15 mouse cellular contexts compared by ENCODE assay signal in genomic region chr4:104067748-104068147, GRCm38 (mm10).
DNase-seq lines count a peak whose midpoint lies in the region; ATAC-seq and TF ChIP-seq lines count a peak whose summit lies in the region.
"Had no signal": no experiment of that assay in that cellular context is flagged by ENCODE, and none has a peak within 500 bp of the region (broad histone marks: within the 10 kb centered on the region; RNA-seq: fewer than 3 reads in every experiment).

No protein-coding gene starts in this region.

- 0 out of 2 replicates have a peak, but pooled peaks cover under 1% of the 10 kb centered on the region for H3K27me3 ChIP-seq in midbrain, embryonic 13.5 days
- no peaks in the 10 kb centered on the region for H3K27me3 ChIP-seq in midbrain, embryonic 16.5 days (ENCODE audit: control insufficient read depth, insufficient read depth, low read depth, low read length)
- H3K27me3 ChIP-seq: embryonic facial prominence, embryonic 13.5 days; limb, embryonic 13.5 days had no signal

- intact Hi-C loops in gastrocnemius, adult 2 months (cut with DNase I) = no loop called here
- intact Hi-C loops in left cerebral cortex, postnatal 25 days (cut with DNase I) = no loop called here

- WGBS in midbrain, embryonic 13.5 days = 45% methylated on average over 3 of the region's 3 CpGs
- 48% methylated on average over 3 of the region's 3 CpGs for whole genome bisulfite sequencing in midbrain, embryonic 16.5 days

- no peak overlapping the region for H3K9ac ChIP-seq in midbrain, embryonic 13.5 days (replicated peaks)
- H3K9ac ChIP-seq in midbrain, embryonic 16.5 days (ENCODE audit: low read depth, low read length) = no peak overlapping the region
- H3K9ac ChIP-seq: embryonic facial prominence, embryonic 13.5 days; limb, embryonic 13.5 days; lung, embryonic 14.5 days had no signal

- no peaks in the 10 kb centered on the region for H3K9me3 ChIP-seq in midbrain, embryonic 13.5 days
- H3K9me3 ChIP-seq in midbrain, embryonic 16.5 days (replicated peaks; ENCODE audit: control insufficient read depth, low read length, poor library complexity, severe bottlenecking) = no peaks in the 10 kb centered on the region
- H3K9me3 ChIP-seq: embryonic facial prominence, embryonic 13.5 days; limb, embryonic 13.5 days had no signal

- peaks cover 34% of the 10 kb centered on the region for H3K4me1 ChIP-seq in midbrain, embryonic 13.5 days (replicated peaks)
- no peaks in the 10 kb centered on the region; the same call in 1 of the 2 replicates for H3K4me1 ChIP-seq in midbrain, embryonic 16.5 days (ENCODE audit: control insufficient read depth, insufficient read depth, low read length)
- H3K4me1 ChIP-seq: embryonic facial prominence, embryonic 13.5 days had no signal

- H3K4me2 ChIP-seq in midbrain, embryonic 13.5 days (replicated peaks) = no peak overlapping the region
- H3K4me2 ChIP-seq in midbrain, embryonic 16.5 days (ENCODE audit: low read length) = no peak overlapping the region
- H3K4me2 ChIP-seq: embryonic facial prominence, embryonic 13.5 days; limb, embryonic 13.5 days; lung, embryonic 14.5 days had no signal

- no peaks in the 10 kb centered on the region for H3K36me3 ChIP-seq in midbrain, embryonic 13.5 days
- H3K36me3 ChIP-seq in midbrain, embryonic 16.5 days (ENCODE audit: control insufficient read depth, insufficient read depth, low read length) = no peaks in the 10 kb centered on the region
- H3K36me3 ChIP-seq: embryonic facial prominence, embryonic 13.5 days; limb, embryonic 13.5 days had no signal

- no peak for TF ChIP-seq CTCF in gastrocnemius, adult 2 months (IDR thresholded peaks at IDR 0.05)

- peak; percentile 51 for DNase-seq in gastrocnemius, adult 2 months
- no peak for DNase-seq in gastrocnemius, adult 8-10 months (ENCODE audit: low spot score in 2 of 2)
- DNase-seq in kidney, adult 8-10 months = peak; percentile 26 to 65
- DNase-seq in yolk sac, embryonic 10.5 days (ENCODE audit: low spot score) = peak; percentile 2
- no peak for DNase-seq in layer of hippocampus, adult 9-10 months (ENCODE audit: low spot score)
- no peak for DNase-seq in left cerebral cortex, postnatal 25 days (ENCODE audit: low spot score in 2 of 2)
- DNase-seq: adrenal gland, postnatal 25 days; lung, embryonic 14.5 days; right cerebral cortex, postnatal 14 days; thymus, adult 2 months had no signal

- H3K27ac ChIP-seq in gastrocnemius, adult 2 months = no peak overlapping the region
- H3K27ac ChIP-seq in midbrain, embryonic 13.5 days = no peak overlapping the region
- H3K27ac ChIP-seq in midbrain, embryonic 16.5 days (ENCODE audit: low read length) = no peak overlapping the region
- H3K27ac ChIP-seq: embryonic facial prominence, embryonic 13.5 days; limb, embryonic 13.5 days had no signal

- ATAC-seq in midbrain, embryonic 13.5 days = peak; percentile 40; the same call in 1 of the 2 replicates
- ATAC-seq in midbrain, embryonic 16.5 days = no peak
- ATAC-seq: inflammation-experienced regulatory T-cells, adult 6 months had no signal

- H3K4me3 ChIP-seq in gastrocnemius, adult 2 months = no peak overlapping the region
- H3K4me3 ChIP-seq in midbrain, embryonic 13.5 days (replicated peaks) = no peak overlapping the region
- H3K4me3 ChIP-seq in midbrain, embryonic 16.5 days (ENCODE audit: low read depth, low read length) = no peak overlapping the region
- H3K4me3 ChIP-seq: embryonic facial prominence, embryonic 13.5 days; limb, embryonic 13.5 days had no signal

Comparison
In these comparisons a context has a peak if more than half of its experiments do, and no peak if none do; other contexts are left out.
1. DNase-seq: peak in gastrocnemius, adult 2 months (single experiment), kidney, adult 8-10 months (2 of 2) and yolk sac, embryonic 10.5 days (single experiment); none in gastrocnemius, adult 8-10 months (0 of 2), layer of hippocampus, adult 9-10 months (single experiment) and left cerebral cortex, postnatal 25 days (0 of 2).